Comparison of ENCODE assay signal across 14 mouse cellular contexts in the genomic region with DNA sequence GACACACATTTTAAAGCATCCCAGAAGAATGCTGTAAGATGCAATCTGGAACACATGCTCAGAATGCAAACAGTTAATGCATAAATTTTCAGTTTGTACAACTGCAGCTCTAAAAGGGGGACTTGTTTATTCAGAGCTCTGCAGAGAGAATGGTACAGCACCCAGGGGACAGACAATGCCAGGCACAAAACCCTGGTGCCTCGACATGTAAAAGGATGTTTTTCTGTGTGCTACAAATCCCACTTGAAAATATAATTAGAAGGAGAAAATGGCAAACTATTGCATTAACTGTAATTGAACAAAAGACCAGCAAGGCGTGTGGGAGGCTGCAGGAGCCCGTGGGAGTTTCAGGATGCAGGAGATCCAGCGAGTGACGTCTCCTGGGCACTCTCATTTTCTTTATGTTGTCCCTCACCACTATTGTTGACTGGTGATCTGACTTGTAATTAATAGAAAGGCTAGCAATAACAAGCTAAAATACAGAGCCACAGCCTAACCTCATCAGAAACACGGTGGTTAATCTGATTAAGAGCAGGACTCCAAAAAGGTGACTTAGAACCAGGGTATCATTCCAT. TPM values are rescaled to one million over a fixed set of nuclear protein-coding genes. Genes with fewer than 3 reads are reported as not detected.
DNase-seq lines count a peak whose midpoint lies in the region; ATAC-seq and TF ChIP-seq lines count a peak whose summit lies in the region.
"Had no signal": no experiment of that assay in that cellular context is flagged by ENCODE, and none has a peak within 500 bp of the region (broad histone marks: within the 10 kb centered on the region; RNA-seq: fewer than 3 reads in every experiment).

No protein-coding gene starts in this region.

- ATAC-seq in embryonic facial prominence, embryonic 14.5 days (ENCODE audit: low read depth), result peak; percentile 47; the same call in 1 of the 2 replicates
- ATAC-seq in hindbrain, embryonic 11.5 days (ENCODE audit: low FRiP score), result peak; percentile 39
- ATAC-seq in midbrain, embryonic 15.5 days (replicated peaks), result peak; percentile 38
- ATAC-seq in intestine, postnatal 0 days, result no peak

- TF ChIP-seq EP300 in heart, adult 2 months (IDR thresholded peaks at IDR 0.05; ENCODE audit: insufficient read depth, low read depth, low read length), result no peak

- H3K4me2 ChIP-seq in embryonic facial prominence, embryonic 14.5 days (ENCODE audit: low read depth, low read length), result no peak overlapping the region
- H3K4me2 ChIP-seq in hindbrain, embryonic 11.5 days (replicated peaks; ENCODE audit: low read depth, low read length), result no peak overlapping the region
- peak overlapping the region; percentile 26 for H3K4me2 ChIP-seq in midbrain, embryonic 15.5 days
- no peak overlapping the region for H3K4me2 ChIP-seq in intestine, postnatal 0 days (replicated peaks; ENCODE audit: low read depth)
- H3K4me2 ChIP-seq: heart, embryonic 11.5 days had no signal

- WGBS in heart, adult 2 months, result 51% methylated on average over 6 of the region's 6 CpGs
- 52% methylated on average over 6 of the region's 6 CpGs for WGBS in embryonic facial prominence, embryonic 14.5 days
- WGBS in hindbrain, embryonic 11.5 days, result 49% methylated on average over 6 of the region's 6 CpGs
- WGBS in midbrain, embryonic 15.5 days, result 9% methylated on average over 6 of the region's 6 CpGs
- WGBS in intestine, postnatal 0 days, result 80% methylated on average over 6 of the region's 6 CpGs

- peaks cover 6% of the 10 kb centered on the region for H3K4me1 ChIP-seq in heart, adult 2 months (ENCODE audit: control insufficient read depth, insufficient read depth, low read length)
- peaks cover 4% of the 10 kb centered on the region; the same call in 1 of the 2 replicates for H3K4me1 ChIP-seq in embryonic facial prominence, embryonic 14.5 days (ENCODE audit: control insufficient read depth, insufficient read depth, low read length)
- peaks cover 16% of the 10 kb centered on the region; the same call in 1 of the 2 replicates for H3K4me1 ChIP-seq in hindbrain, embryonic 11.5 days (replicated peaks; ENCODE audit: control insufficient read depth, insufficient read depth, low read length)
- peaks cover 19% of the 10 kb centered on the region for H3K4me1 ChIP-seq in midbrain, embryonic 15.5 days
- no peaks in the 10 kb centered on the region for H3K4me1 ChIP-seq in intestine, postnatal 0 days (replicated peaks; ENCODE audit: control insufficient read depth, insufficient read depth, low read length)

- no peak overlapping the region for H3K9ac ChIP-seq in heart, adult 2 months (ENCODE audit: low read depth, low read length)
- no peak overlapping the region for H3K9ac ChIP-seq in embryonic facial prominence, embryonic 14.5 days (ENCODE audit: low read depth, low read length)
- no peak overlapping the region for H3K9ac ChIP-seq in hindbrain, embryonic 11.5 days (ENCODE audit: low read depth, low read length)
- no peak overlapping the region for H3K9ac ChIP-seq in midbrain, embryonic 15.5 days
- H3K9ac ChIP-seq in intestine, postnatal 0 days (ENCODE audit: low read depth, low read length), result no peak overlapping the region
- H3K9ac ChIP-seq: liver, embryonic 14.5 days had no signal

- no peak for TF ChIP-seq CTCF in heart, adult 2 months (IDR thresholded peaks at IDR 0.05)
- no peak for TF ChIP-seq CTCF in intestine, postnatal 0 days (IDR thresholded peaks at IDR 0.05; ENCODE audit: low read depth)

- intact Hi-C loops in heart, adult 2 months (cut with DNase I), result no loop called here
- intact Hi-C loops in heart, postnatal 10 days (cut with DNase I), result no loop called here

- no peak overlapping the region for H3K4me3 ChIP-seq in heart, adult 2 months
- no peak overlapping the region for H3K4me3 ChIP-seq in embryonic facial prominence, embryonic 14.5 days (ENCODE audit: low read depth, low read length)
- H3K4me3 ChIP-seq in hindbrain, embryonic 11.5 days (ENCODE audit: low read depth, low read length), result no peak overlapping the region
- no peak overlapping the region for H3K4me3 ChIP-seq in midbrain, embryonic 15.5 days
- no peak overlapping the region for H3K4me3 ChIP-seq in intestine, postnatal 0 days (ENCODE audit: low read depth, low read length)

- no peak for TF ChIP-seq POLR2A in heart, adult 2 months (IDR thresholded peaks at IDR 0.05; ENCODE audit: insufficient read depth, low read depth, low read length)

- H3K27me3 ChIP-seq in heart, adult 2 months (ENCODE audit: control insufficient read depth, insufficient read depth, low read length), result no peaks in the 10 kb centered on the region
- no peaks in the 10 kb centered on the region for H3K27me3 ChIP-seq in embryonic facial prominence, embryonic 14.5 days (replicated peaks; ENCODE audit: control insufficient read depth, insufficient read depth, low read length)
- H3K27me3 ChIP-seq in hindbrain, embryonic 11.5 days (ENCODE audit: control insufficient read depth, insufficient read depth, low read length), result no peaks in the 10 kb centered on the region
- no peaks in the 10 kb centered on the region for H3K27me3 ChIP-seq in midbrain, embryonic 15.5 days (replicated peaks)
- no peaks in the 10 kb centered on the region for H3K27me3 ChIP-seq in intestine, postnatal 0 days (replicated peaks; ENCODE audit: control insufficient read depth, insufficient read depth, low read length)

- peaks cover 2% of the 10 kb centered on the region; the same call in 1 of the 2 replicates for H3K79me2 ChIP-seq in heart, adult 2 months (replicated peaks; ENCODE audit: control insufficient read depth, insufficient read depth, low read length)

- no peaks in the 10 kb centered on the region for H3K9me3 ChIP-seq in embryonic facial prominence, embryonic 14.5 days (ENCODE audit: control insufficient read depth, low read length)
- no peaks in the 10 kb centered on the region for H3K9me3 ChIP-seq in hindbrain, embryonic 11.5 days (ENCODE audit: control insufficient read depth, low read length)
- no peaks in the 10 kb centered on the region for H3K9me3 ChIP-seq in midbrain, embryonic 15.5 days
- H3K9me3 ChIP-seq in intestine, postnatal 0 days (ENCODE audit: control insufficient read depth), result no peaks in the 10 kb centered on the region

- no peak for DNase-seq in heart, adult 2 months
- DNase-seq in heart, postnatal 10 days, result no peak
- DNase-seq in embryonic facial prominence, embryonic 14.5 days (ENCODE audit: low spot score), result no peak
- no peak for DNase-seq in hindbrain, embryonic 11.5 days (ENCODE audit: low spot score)
- DNase-seq in ovary, postnatal 14 days (ENCODE audit: low spot score), result no peak
- DNase-seq in adipocyte (ENCODE audit: low spot score), result no peak
- DNase-seq: adrenal gland, postnatal 25 days; cerebellum, adult 11-12 months; embryo, embryonic 11 days; kidney, adult 11 months had no signal

- H3K27ac ChIP-seq in heart, adult 2 months, result peak overlapping the region; percentile 69; the same call in 1 of the 2 replicates
- H3K27ac ChIP-seq in embryonic facial prominence, embryonic 14.5 days (replicated peaks; ENCODE audit: low read depth, low read length), result no peak overlapping the region
- peak overlapping the region; percentile 30; the same call in 1 of the 2 replicates for H3K27ac ChIP-seq in hindbrain, embryonic 11.5 days (ENCODE audit: low read depth, low read length)
- H3K27ac ChIP-seq in midbrain, embryonic 15.5 days, result peak overlapping the region; percentile 22; the same call in 1 of the 2 replicates
- H3K27ac ChIP-seq in intestine, postnatal 0 days (ENCODE audit: low read depth, low read length), result no peak overlapping the region
- H3K27ac ChIP-seq: liver, embryonic 14.5 days had no signal

- peaks cover 34% of the 10 kb centered on the region for H3K36me3 ChIP-seq in heart, adult 2 months (ENCODE audit: control insufficient read depth, insufficient read depth, low read length)
- peaks cover 37% of the 10 kb centered on the region for H3K36me3 ChIP-seq in embryonic facial prominence, embryonic 14.5 days (ENCODE audit: control insufficient read depth, insufficient read depth, low read length)
- peaks cover 6% of the 10 kb centered on the region for H3K36me3 ChIP-seq in hindbrain, embryonic 11.5 days (ENCODE audit: control insufficient read depth, insufficient read depth, low read length)
- H3K36me3 ChIP-seq in midbrain, embryonic 15.5 days (replicated peaks), result no peaks in the 10 kb centered on the region; the same call in 1 of the 2 replicates
- peaks cover 25% of the 10 kb centered on the region for H3K36me3 ChIP-seq in intestine, postnatal 0 days (ENCODE audit: control insufficient read depth, insufficient read depth)

RNA-seq across cellular contexts. Expression of gene Meis1, which starts 29.0 kb away (rescaled TPM):
- total RNA-seq in heart, adult 2 months (2021), result 10 to 100 TPM; 29.0 to 31.4 TPM
- 18.2 and 22.6 TPM in 2 replicates for polyA plus RNA-seq in heart, adult 2 months (2012; rRNA removed)
- total RNA-seq in heart, postnatal 10 days (2021), result 10 to 100 TPM; 26.9 to 44.1 TPM
- 46.3 and 51.5 TPM in 2 replicates for polyA plus RNA-seq in embryonic facial prominence, embryonic 14.5 days (2014; fragmentation: Nextera tagmentation; extraction: Ambion mirVana)
- polyA plus RNA-seq in hindbrain, embryonic 11.5 days (2014; fragmentation: Nextera tagmentation; extraction: Ambion mirVana), result 132 and 149 TPM in 2 replicates
- 38.5 and 43.1 TPM in 2 replicates for polyA plus RNA-seq in midbrain, embryonic 15.5 days (2015; fragmentation: Nextera tagmentation; extraction: Ambion mirVana)
- 22.1 and 22.9 TPM in 2 replicates for polyA plus RNA-seq in intestine, postnatal 0 days (2015; fragmentation: Nextera tagmentation; extraction: Ambion mirVana)

Comparison
In these comparisons a context has a peak if more than half of its experiments do, and no peak if none do; other contexts are left out.
1. H3K27ac ChIP-seq: peak in heart, adult 2 months (single experiment), hindbrain, embryonic 11.5 days (single experiment) and midbrain, embryonic 15.5 days (single experiment); none in embryonic facial prominence, embryonic 14.5 days (single experiment) and intestine, postnatal 0 days (single experiment).